Mouse (Mus musculus): ENCODE data around the gene Hpn.

- TF ChIP-seq CTCF (conservative IDR thresholded peaks at IDR 0.05; ENCODE audit: low read length): no peak
- no peak for TF ChIP-seq NANOG (IDR thresholded peaks at IDR 0.05; ENCODE audit: borderline replicate concordance, low read length)
These were observed 52.0 kb downstream of the Hpn start for GRCm38 (mm10) chr7:31063074-31063560.
